Mouse (Mus musculus) CD4-positive helper T cell, adult 2 months (primary cell): ENCODE measurements around the gene Far2.

Source experiments
- DNase-seq: peaks from one replicate; pipeline ENCODE4 v3.0.0-alpha.2; 2012; ENCODE audit warnings: low read depth, missing footprints, low spot score

The Far2 gene

DNA sequence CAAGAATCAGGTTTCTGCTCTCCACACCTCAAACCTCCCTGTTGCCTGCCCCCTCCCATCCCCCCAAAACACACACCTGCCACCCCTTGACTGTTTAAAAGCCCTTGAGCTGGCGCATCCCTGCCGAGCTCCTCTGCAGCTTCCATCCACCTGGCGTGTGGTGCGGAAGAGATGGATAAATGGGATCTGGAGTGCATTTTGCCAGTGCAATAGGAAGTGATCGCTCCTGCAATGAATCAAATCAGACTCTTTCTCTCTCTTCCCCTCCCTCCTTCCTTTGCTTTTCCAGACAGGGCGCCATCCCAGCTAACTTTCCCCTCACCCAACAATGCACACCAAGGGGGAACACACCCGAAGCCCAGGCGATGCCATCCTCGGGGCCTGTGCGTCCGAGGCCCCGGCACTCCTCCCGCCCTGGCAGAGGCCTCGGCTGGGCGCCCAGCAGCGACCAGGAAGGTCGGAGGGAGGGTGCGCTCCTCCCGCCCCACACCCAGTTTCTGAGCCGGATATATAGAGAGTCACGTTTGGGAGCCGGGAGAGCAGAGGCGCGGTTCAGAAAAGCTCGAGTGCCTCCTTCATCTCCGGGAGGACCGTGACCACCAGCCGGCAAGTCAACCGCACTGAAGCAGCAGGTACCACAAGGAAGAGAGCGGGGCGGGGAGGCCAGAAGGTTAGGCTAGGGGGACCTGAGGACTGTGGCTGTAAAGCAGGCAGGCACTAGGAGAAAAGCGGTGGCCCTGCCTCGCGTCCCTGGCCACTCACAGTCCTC lies at the start of gene Far2:
Far2 (plus strand) TSS at position 379 of the 769 bp plus-strand sequence.
- DNase-seq, result no peak

DNA sequence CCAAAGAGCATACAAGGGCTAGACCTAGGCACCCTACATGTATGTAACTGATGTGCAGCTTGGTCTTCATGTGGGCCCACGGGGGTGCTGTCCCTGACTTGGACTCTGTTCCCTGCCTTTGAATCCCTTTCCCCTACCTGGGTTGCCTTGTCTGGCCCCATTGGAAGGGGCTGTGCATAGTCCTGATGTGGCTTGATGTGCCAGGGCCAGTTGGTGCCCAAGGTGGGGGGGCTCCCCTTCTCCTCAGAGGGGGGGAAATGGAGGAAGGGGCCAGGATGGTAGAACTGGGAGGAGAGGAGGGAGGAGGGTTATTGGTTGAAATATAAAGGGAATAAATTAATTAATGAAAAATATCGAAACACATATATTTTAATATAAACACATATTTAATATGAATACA lies 46.6 kb upstream of the Far2 start:
- no peak for DNase-seq

DNA sequence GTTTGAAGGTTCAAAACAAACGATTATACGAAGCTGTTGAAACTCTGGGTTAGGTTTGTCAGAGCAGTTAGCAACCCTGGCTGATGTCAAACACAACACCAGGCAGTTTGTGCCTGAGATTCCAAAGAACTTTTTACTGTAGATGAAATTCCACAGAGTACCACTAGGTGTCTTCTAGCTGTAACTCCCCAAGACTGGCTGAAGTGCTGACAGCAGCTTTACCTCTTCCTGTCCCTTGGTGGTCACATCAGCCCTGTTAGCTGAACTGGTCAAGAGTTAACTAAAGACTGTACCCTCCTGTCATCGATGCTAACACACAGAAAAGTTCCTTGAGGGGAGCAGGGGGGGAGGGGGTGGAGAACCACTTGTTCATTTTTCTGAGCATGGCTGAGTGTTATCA lies 46.0 kb upstream of the Far2 start:
- DNase-seq, result no peak

DNA sequence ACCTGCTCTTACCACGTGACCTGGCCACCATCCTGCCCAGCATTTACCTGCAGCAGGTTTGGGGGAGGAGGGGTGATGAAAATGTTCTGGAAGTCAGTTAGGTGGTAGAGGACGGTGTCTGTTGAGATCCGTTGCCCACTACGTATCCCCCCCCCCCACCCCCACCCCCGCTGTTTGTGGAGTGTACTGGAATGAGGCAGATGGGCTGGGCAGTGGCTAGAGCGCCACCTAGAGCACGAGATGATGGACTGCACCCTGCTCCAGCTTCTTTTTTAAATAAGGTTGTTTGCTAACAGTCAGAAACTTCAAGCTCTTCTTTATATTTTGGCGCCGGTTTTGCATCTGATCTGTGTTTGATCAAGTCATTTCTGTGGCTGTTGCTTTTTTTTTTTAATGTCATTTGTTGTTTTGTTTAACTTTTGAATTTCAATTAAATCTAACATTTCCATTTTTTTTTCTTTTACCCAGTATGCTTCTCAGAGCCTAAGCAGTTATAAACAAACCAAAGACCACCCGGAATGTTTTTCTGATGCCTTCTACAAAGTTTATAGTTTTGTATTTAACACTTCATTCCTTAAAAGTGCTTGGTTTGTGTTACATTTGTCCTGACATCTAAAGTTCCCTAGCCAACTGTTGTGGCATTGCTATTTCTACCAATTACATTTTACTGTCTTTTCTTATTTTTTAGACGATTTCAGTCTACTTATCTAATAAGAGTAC lies 40.8 kb upstream of the Far2 start:
- no peak for DNase-seq

DNA sequence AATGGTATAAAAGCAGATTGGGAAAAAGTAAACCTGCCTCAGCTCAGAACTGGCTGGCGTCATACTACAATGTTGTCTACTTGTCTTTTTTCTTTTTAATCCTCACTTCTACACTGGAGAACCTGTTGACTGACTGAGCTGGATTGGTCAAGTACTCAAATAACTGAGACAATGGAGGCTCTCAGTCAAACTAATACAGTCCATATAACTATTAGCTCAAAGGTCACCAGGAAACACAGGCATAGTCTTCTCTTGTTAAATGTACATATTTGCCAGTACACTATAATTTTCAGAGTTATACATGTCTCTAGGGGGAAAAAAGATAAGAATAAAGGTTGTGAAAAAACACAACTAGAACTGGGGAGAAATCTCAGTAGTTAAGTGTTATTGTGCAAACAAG lies 6.3 kb upstream of the Far2 start:
- DNase-seq, result no peak

DNA sequence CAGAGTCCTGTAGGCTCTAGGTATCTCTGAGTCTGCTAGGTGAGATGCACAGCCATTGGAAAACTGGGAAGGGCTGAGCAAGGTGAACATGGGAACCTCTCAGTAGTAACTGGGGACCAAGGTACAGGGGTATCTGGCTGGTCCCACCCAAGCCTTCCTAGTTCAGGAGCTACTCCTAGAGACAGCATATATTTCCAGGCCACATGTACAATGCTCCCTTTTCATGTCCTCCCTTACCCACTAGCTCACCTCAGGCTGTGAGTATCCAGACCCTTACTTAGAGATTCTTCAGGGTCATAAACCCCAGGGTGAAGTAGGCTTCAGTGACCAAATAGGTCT lies 560 bp downstream of the Far2 start:
- no peak for DNase-seq

DNA sequence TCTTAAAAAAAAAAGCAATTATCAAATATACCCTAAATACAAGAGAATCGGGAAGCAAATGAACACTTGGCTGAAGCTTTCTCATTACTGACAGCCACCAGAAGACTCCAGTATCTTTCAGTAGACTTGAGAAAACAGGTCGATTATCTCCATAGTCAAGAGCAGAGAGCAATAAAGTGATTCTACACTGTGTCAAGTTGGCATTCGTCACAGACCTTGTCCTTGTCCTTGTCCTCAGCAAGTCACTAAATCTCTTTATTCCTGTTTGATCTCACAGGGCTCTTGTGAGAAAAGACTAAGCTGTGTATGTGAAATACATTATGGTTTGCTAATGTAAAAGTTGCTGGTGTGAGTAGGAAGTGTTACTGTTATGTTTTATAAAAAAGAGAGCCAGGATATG lies 16.1 kb downstream of the Far2 start:
- DNase-seq, result no peak

DNA sequence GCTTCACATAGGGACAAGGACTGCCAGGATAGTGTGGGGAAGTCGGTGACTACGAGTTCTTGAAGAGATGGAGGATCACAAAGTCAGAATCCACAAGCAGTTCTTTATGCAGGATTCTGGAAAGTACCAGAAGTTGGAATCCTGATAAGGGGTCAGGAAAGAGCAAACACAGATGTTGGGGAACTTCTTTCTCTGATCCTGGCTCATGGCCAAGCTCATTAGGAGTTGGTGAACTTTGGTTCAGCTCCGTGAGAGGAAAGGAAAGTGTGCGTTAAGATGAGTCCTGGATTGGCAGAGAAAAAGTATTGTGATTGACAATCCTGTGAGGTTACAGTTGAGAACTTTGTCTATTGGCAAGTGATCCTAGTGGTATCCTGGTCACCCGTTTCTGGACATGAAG lies 19.2 kb downstream of the Far2 start:
- DNase-seq, result no peak

DNA sequence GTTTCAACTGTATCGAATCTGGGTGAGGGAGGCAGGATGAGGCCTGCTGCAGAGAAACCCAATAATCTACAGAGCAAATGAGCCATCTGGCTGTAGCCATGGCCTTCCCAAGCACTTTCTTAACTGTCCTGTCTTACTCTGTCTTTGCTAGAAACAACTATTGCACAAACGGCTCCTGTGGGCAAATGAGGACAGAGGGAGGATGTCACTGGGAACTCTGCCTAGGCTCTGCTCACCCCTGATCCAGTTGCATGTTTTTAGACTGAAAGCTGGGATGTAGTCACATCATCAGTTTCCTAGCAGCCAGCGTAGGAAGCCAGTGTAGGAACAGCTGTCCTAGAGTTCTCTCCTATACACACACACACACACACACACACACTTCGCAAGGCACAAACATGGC lies 21.7 kb downstream of the Far2 start:
- no peak for DNase-seq

DNA sequence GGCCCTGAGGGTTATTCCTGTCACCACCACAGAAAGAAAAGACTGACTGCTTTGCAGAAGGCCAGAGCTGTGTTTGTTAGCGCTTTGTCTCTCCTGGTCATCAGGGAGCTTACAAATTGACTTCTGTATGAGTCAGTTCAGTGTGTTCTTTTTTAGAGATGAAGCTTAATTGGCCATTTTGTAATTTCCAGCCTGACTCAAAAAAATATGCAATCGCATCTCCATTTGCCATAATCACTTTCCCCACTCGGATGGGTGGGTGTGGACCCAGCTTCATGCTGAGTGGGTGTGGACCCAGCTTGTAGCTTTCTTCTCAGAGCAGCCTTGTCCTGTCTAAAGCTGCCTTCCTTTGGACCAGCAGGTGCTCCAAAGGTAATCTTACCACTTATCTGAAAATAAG lies 26.5 kb downstream of the Far2 start:
- no peak for DNase-seq

DNA sequence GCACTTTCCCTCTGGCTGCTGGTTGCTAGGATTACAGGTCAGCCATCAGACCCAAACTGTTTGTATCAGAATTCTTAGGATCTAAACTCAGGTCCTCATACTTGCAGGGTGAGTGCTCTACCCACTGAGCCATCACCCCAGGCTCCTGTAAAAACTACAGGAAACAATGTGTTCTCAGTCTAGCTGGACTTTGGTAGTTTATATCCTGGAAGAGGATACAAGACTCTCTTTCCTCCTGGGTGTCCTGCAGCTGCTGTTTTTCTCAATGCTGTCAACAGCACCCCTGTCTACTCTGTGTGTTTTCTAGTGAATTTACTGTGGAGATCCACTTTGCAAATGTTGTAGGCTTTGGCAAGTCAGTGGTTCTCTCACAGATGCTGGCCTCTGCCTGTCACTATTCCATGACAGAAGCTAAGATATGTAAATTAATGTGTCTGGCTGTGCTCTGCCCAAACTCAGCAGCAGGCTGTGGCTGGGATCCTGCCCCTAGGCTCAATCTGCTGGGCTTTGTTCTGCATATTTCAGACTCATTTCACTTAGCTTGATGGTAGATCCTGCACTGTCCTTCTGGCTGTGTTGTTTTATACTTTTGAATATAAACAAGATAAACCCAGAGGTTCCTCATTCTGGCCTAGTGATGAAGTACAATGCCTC lies 27.3 kb downstream of the Far2 start:
- no peak for DNase-seq

DNA sequence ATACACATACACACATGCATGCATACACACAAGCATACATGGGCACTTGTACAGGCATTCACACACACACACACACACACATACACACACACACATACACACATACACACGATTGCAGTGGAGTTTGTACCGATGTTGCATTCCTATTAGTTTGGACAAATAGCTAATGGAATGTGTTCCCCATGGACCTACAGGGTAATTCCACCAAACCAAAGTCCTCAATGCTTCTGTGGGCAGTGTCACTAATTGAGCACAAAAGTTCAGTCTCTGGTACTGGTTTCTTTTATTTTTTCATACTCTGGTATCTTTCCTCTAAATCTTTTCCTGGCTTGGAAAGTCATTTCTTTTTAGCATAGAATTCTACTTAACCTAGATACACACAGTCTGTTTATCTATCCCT lies 36.8 kb downstream of the Far2 start:
- DNase-seq, result no peak

DNA sequence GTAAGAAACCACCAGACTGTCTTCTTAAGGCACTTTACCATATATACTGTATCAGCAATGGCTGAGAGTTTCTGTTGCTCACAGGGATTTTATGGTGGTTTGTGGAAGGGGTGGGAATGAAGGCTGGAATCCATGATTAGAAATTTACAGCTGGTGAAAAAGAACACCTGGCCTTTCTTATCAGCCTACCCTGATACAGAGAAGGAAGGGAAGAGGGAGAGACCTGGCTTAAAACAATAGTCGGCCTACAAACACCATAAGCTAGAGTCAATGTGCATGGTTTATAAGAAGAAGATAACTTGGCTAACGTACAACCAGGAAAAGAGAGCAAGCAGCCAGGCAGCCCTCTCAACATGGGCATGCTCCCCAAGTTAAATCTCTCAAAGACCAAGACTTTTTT lies 37.3 kb downstream of the Far2 start:
- no peak for DNase-seq

DNA sequence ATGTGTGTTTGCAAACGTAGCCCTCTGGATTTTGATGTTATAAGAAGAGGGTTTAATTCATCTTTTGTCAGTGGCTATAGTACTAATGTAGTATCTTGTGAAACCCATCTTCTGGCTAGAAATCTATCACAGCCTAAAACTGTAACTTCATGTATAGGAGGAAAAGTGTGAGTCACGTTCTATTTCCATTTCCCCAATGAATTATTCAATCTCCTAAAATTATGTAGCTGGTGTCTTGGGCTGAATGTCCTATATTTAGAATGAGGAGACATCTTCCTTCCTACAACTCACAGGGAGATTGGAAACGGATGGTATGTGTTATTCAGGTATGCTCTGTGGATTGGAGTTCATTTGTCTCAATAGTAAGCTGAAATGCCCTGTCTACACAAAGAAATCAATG lies 50.0 kb downstream of the Far2 start:
- DNase-seq, result no peak

DNA sequence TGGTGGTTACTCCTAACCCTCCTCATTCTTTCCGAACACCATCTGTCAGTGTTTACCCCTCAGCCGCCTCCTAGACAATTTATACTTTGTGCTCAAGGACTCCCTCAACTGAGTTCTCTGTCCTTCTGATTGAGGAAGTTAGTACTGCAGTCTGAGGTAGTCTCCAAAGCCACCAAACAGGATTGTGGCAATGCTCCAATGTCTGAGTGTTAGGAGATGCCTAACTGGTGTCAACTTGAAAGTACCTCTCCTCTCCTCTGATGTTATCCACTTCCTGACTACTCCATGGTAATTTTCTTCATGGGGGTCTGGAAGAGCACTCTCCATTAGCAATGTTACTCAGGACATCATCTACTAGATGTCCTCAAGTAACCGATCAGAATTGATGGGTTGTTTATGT lies 54.9 kb downstream of the Far2 start:
- no peak for DNase-seq

DNA sequence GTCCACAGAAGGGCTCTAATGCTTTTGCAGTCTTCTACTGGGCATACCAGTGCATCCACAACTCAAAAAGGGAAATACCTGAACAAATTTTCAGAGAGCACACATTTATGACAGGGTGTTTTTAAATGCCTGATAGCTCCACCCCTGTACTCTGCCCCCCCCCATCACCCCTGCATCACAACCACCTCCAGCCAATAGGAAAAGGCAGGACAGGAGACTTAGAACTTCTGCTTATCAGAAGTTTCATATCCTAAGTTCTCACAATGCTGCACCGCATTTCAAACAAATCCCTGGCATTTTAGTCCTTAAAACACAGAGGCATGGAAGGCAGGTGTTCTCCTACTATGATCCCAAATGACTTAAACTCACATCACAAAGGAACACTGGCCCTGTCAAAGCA lies 55.4 kb downstream of the Far2 start:
- no peak for DNase-seq

DNA sequence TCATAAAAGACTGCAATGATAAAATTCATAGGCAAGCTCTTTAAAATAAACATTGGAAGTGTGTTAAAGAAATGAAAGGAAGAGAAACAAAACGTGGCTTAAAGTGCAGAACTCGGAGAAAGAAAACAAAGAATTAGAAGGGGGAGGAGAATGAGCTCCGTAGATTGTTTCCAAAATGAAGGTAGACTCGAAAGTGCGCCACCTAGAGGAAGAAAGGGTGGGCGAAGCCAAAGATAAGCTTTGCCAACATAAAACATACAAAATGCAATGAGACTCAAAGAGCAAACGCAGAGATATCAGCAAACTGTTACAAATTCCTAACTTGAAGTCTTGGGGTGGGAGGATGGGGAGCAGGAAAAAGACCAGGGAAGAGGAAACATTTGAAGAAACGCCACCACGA lies 57.2 kb downstream of the Far2 start:
- no peak for DNase-seq

DNA sequence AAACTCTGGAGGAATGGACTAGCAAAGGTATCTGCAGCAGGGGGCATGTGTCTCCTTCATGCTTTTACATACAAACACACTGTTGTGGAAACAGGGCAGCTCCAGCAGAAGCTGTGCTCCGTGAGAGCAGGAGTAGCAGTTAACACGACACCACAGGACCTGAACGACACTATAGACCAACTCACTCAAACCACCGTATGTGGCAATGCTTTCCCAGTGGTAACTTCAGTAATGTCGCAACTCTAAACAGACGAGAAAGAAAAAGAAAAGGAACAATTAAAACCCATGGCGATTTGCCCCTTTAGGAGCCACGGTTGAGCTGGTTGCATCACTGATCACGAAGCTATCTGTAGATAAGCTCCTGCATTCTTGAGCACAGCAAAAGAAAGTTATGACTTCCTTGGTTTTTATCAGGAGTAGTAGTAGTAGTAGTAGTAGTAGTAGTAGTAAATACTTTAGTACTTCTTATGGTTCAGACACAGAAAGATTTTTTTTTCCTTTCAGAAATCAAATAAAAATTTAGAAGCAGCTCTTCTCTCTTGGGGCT lies 58.7 kb downstream of the Far2 start:
- DNase-seq, result no peak

DNA sequence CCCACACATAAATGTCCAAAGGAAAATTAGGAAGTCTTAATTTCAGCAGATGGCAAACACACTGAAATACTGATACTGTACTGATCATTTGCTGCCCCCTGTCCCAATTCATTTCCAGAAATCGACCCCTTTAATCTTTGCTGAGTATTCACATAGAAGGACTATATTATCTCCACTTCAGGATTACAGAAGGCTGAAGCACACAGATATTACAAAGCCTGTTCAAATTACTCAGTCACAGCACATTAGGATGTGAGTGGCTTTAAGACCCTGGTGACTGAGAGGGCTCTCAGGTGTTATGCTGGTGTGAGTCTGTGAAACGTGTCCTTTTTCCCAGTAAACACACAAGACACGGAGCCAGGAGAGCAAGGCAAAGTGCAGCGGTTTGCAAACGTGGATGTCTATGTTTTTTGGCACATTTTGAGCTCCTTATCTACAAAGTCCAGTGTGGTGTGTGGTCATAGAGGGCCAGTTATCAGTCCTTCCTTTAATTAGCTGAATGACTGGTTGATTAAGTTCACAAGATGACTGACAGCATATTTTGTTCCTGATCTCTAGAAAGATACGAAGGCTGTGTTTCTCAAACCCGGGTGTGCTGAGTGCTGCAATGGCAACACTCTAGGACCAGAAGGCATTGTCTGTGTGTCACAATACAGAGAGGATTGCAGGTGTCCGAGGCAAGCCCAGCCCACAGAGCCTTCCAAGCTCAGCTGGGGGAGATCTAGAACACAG lies 61.8 kb downstream of the Far2 start:
- no peak for DNase-seq

DNA sequence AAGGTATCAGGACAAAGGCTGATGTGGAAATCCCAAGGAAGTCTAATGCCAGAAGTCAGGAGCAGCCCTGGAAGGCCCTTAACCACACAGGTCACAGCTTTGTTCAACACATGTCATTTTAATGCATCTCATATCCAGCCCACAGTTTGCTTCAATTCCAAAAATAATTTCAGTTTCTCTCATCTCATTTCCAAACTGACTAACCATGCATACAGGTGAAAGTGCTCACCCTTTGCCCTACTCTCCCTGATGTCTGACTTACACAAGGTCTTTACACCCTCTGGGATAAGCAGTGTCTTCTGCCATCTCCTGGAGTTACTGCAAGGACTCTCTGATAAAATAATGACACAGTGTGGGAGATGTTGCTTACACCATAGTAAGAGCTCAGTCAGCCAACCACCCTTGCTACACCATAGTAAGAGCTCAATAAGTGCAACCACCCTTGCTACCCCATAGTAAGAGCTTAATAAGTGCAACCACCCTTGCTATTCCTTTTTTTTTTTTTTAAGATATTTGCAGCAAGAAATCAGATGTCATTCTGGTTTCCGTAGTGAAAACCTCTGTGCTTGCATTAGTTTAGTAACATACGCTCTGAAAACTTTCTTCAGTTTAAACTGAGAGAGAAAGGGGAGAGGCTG lies 64.1 kb downstream of the Far2 start:
- DNase-seq, result no peak

DNA sequence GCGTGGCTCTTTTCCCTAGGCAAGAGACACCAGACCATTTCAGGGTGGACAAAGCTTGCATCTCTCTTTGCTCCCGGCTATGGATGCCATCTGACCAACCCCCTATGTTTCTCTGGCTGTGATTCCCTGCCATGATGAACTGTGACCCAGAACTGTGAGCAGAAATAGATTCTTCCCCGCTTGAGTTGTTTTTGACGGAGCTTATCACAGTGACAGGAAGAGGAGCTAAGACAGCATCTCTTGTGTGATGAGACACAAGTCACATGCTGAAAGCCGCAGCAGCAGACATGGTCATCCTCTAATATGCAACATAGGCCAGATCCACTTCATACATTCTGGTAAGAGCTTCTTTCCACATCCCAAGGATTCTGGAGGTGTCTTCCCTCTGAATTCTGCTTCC lies 69.3 kb downstream of the Far2 start:
- no peak for DNase-seq

DNA sequence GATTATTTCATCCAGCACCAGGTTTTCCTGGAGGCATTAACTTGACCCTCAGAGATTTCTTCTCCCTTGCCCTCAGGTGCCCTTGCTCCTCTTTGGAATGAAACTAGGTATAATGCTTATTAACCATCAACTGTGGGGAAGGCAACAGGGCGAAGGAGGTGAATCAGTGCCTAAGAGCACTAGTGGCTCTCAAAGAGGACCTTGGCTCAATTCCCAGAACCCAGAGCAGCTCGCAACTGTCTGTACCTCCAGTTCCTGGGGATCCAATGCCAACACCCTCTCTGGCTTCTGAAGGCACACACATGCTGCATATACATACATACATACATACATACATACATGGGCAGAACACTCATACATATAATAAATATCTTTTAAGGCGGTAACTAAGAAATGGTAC lies 69.8 kb downstream of the Far2 start:
- DNase-seq, result no peak
